In the genomic region with DNA sequence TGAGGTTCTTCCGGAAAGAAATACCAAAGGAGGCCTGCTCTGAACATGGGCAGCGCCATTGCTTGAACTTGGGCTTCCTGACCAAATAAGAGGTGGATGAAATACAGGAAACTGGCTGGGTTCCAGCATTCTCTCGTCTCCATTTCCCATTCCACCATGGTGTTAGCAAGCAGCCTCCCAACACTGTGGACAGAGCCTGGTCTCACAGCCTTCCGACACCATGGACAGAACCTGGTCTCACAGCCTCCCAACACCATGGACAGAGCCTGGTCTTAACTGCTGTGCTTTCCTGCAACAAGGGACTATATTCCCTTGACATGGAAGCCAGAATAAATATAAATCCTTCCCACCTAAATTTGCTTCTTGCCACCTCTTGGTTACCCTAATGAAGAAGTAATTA, we compare ENCODE assay signal across 23 mouse cellular contexts.
DNase-seq lines count a peak whose midpoint lies in the region; ATAC-seq and TF ChIP-seq lines count a peak whose summit lies in the region.
"Had no signal": no experiment of that assay in that cellular context is flagged by ENCODE, and none has a peak within 500 bp of the region (broad histone marks: within the 10 kb centered on the region; RNA-seq: fewer than 3 reads in every experiment).

No protein-coding gene starts in this region.

- no peaks in the 10 kb centered on the region for H3K9me3 ChIP-seq in embryonic facial prominence, embryonic 14.5 days (ENCODE audit: control insufficient read depth, low read length)
- H3K9me3 ChIP-seq in embryonic facial prominence, embryonic 10.5 days = no peaks in the 10 kb centered on the region
- no peaks in the 10 kb centered on the region for H3K9me3 ChIP-seq in lung, embryonic 14.5 days (ENCODE audit: low read depth, low read length)
- H3K9me3 ChIP-seq: embryonic facial prominence, embryonic 13.5 days; forebrain, embryonic 13.5 days; forebrain, embryonic 15.5 days had no signal

- H3K27ac ChIP-seq in embryonic facial prominence, embryonic 14.5 days (replicated peaks; ENCODE audit: low read depth, low read length) = no peak overlapping the region
- H3K27ac ChIP-seq in embryonic facial prominence, embryonic 10.5 days (replicated peaks) = no peak overlapping the region
- H3K27ac ChIP-seq in lung, embryonic 14.5 days (ENCODE audit: low read depth) = no peak overlapping the region
- H3K27ac ChIP-seq: embryonic facial prominence, embryonic 13.5 days; forebrain, embryonic 13.5 days; forebrain, embryonic 15.5 days had no signal

- H3K36me3 ChIP-seq in embryonic facial prominence, embryonic 14.5 days (ENCODE audit: control insufficient read depth, insufficient read depth, low read length) = no peaks in the 10 kb centered on the region
- H3K36me3 ChIP-seq in embryonic facial prominence, embryonic 10.5 days (replicated peaks) = no peaks in the 10 kb centered on the region
- H3K36me3 ChIP-seq in lung, embryonic 14.5 days (ENCODE audit: insufficient read depth) = no peaks in the 10 kb centered on the region
- H3K36me3 ChIP-seq: embryonic facial prominence, embryonic 13.5 days; forebrain, embryonic 15.5 days; G1E had no signal

- no peak for ATAC-seq in embryonic facial prominence, embryonic 14.5 days (ENCODE audit: low read depth)
- ATAC-seq in lung, embryonic 14.5 days (ENCODE audit: insufficient read depth) = no peak
- ATAC-seq: activated CD4-positive, CD25-positive, alpha-beta regulatory T cell, adult 4 months; CD4-positive, CD25-positive, alpha-beta regulatory T cell, adult 4 months; forebrain, embryonic 13.5 days; forebrain, embryonic 15.5 days; forebrain, postnatal 0 days; Patski had no signal

- TF ChIP-seq CTCF in lung, embryonic 14.5 days (IDR thresholded peaks at IDR 0.05; ENCODE audit: low read depth) = no peak

- no peak overlapping the region for H3K4me2 ChIP-seq in embryonic facial prominence, embryonic 14.5 days (ENCODE audit: low read depth, low read length)
- H3K4me2 ChIP-seq in lung, embryonic 14.5 days = no peak overlapping the region
- H3K4me2 ChIP-seq: embryonic facial prominence, embryonic 13.5 days; forebrain, embryonic 13.5 days; forebrain, embryonic 15.5 days had no signal

- WGBS in embryonic facial prominence, embryonic 14.5 days = 80% methylated on average over 4 of the region's 4 CpGs
- 84% methylated on average over 4 of the region's 4 CpGs for WGBS in embryonic facial prominence, embryonic 10.5 days
- 76% methylated on average over 4 of the region's 4 CpGs for WGBS in lung, embryonic 14.5 days

- no peaks in the 10 kb centered on the region for H3K27me3 ChIP-seq in embryonic facial prominence, embryonic 14.5 days (replicated peaks; ENCODE audit: control insufficient read depth, insufficient read depth, low read length)
- H3K27me3 ChIP-seq in embryonic facial prominence, embryonic 10.5 days (replicated peaks; ENCODE audit: low read depth, poor library complexity, severe bottlenecking) = no peaks in the 10 kb centered on the region
- no peaks in the 10 kb centered on the region for H3K27me3 ChIP-seq in lung, embryonic 14.5 days (ENCODE audit: insufficient read depth, low read length)
- H3K27me3 ChIP-seq: CH12.LX; embryonic facial prominence, embryonic 13.5 days; forebrain, embryonic 13.5 days; forebrain, embryonic 15.5 days; Patski had no signal

- H3K4me3 ChIP-seq in embryonic facial prominence, embryonic 14.5 days (ENCODE audit: low read depth, low read length) = no peak overlapping the region
- no peak overlapping the region for H3K4me3 ChIP-seq in embryonic facial prominence, embryonic 10.5 days
- H3K4me3 ChIP-seq in lung, embryonic 14.5 days (ENCODE audit: low read depth, low read length) = no peak overlapping the region
- H3K4me3 ChIP-seq: embryonic facial prominence, embryonic 13.5 days; forebrain, embryonic 13.5 days; forebrain, embryonic 15.5 days had no signal

- DNase-seq in embryonic facial prominence, embryonic 14.5 days (ENCODE audit: low spot score) = peak; percentile 9
- DNase-seq in embryonic facial prominence, embryonic 10.5 days (ENCODE audit: low spot score) = no peak
- peak; percentile 13 for DNase-seq in lung, embryonic 14.5 days
- no peak for DNase-seq in lung, postnatal 25 days (ENCODE audit: low spot score)
- DNase-seq in adipocyte (ENCODE audit: low spot score) = peak; percentile 24
- no peak for DNase-seq in layer of hippocampus, adult 11-12 months (ENCODE audit: low spot score)
- DNase-seq: adrenal gland, adult 2 months; adrenal gland, postnatal 10 days; adrenal gland, postnatal 25 days; B cell, adult 2 months; cerebellum, adult 11-12 months; cerebellum, adult 2 months; cerebellum, adult 9-10 months; cerebellum, postnatal 25 days; forebrain, postnatal 0 days had no signal

- no peaks in the 10 kb centered on the region for H3K4me1 ChIP-seq in embryonic facial prominence, embryonic 14.5 days (ENCODE audit: control insufficient read depth, insufficient read depth, low read length)
- H3K4me1 ChIP-seq in embryonic facial prominence, embryonic 10.5 days = no peaks in the 10 kb centered on the region
- no peaks in the 10 kb centered on the region for H3K4me1 ChIP-seq in lung, embryonic 14.5 days (ENCODE audit: insufficient read depth)
- H3K4me1 ChIP-seq: embryonic facial prominence, embryonic 13.5 days; forebrain, embryonic 13.5 days; forebrain, embryonic 15.5 days had no signal

- no peak overlapping the region for H3K9ac ChIP-seq in embryonic facial prominence, embryonic 14.5 days (ENCODE audit: low read depth, low read length)
- no peak overlapping the region for H3K9ac ChIP-seq in lung, embryonic 14.5 days
- H3K9ac ChIP-seq: embryonic facial prominence, embryonic 13.5 days; forebrain, embryonic 13.5 days; forebrain, embryonic 15.5 days; forebrain, postnatal 0 days had no signal

Comparison
In these comparisons a context has a peak if more than half of its experiments do, and no peak if none do; other contexts are left out.
1. DNase-seq: peak in embryonic facial prominence, embryonic 14.5 days (single experiment), lung, embryonic 14.5 days (single experiment) and adipocyte (single experiment); none in embryonic facial prominence, embryonic 10.5 days (single experiment), lung, postnatal 25 days (single experiment) and layer of hippocampus, adult 11-12 months (single experiment).